Mouse (Mus musculus): ENCODE results near the gene Acsm3. TPM values are rescaled to one million over a fixed set of nuclear protein-coding genes. Genes with fewer than 3 reads are reported as not detected.

The Acsm3 gene
- polyA plus RNA-seq, 1 experiment from 2014 or later = 0.16 TPM

GRCm38 (mm10) chr7:119807396-119807795, 46.7 kb downstream of the Acsm3 start:
- peaks cover 25% of the 10 kb centered on the region; the same call in 1 of the 2 replicates for H3K36me3 ChIP-seq
- H3K27ac ChIP-seq = no peak overlapping the region
- no peaks in the 10 kb centered on the region for H3K27me3 ChIP-seq (replicated peaks)
- H3K9me3 ChIP-seq = no peaks in the 10 kb centered on the region
- H3K4me3 ChIP-seq = no peak overlapping the region
- H3K4me1 ChIP-seq = no peaks in the 10 kb centered on the region
- whole genome bisulfite sequencing = 93% methylated on average over 5 of the region's 5 CpGs
- ATAC-seq (ENCODE audit: low FRiP score, low read depth) = no peak
- H3K9ac ChIP-seq = no peak overlapping the region
- no peak overlapping the region for H3K4me2 ChIP-seq (replicated peaks)

GRCm38 (mm10) chr7:119808723-119809122, 48.0 kb downstream of the Acsm3 start:
- Histone ChIP-seq H3K4me1 (no peaks in the 10 kb centered on the region), H3K27ac (no peak overlapping the region), H3K9me3 (no peaks in the 10 kb centered on the region), H3K36me3 (peaks cover 25% of the 10 kb centered on the region; the same call in 1 of the 2 replicates), H3K4me2 (replicated peaks) (no peak overlapping the region), H3K27me3 (replicated peaks) (no peaks in the 10 kb centered on the region), H3K4me3 (no peak overlapping the region), H3K9ac (no peak overlapping the region)
- 95% methylated on average over 3 of the region's 3 CpGs for WGBS
- no peak for ATAC-seq (ENCODE audit: low FRiP score, low read depth)

- no peak for ATAC-seq (ENCODE audit: low FRiP score, low read depth)
- WGBS = 97% methylated on average over 1 of the region's 1 CpGs
- H3K36me3 ChIP-seq = 0 out of 2 replicates have a peak, but pooled peaks cover 4% of the 10 kb centered on the region
- no peak overlapping the region for H3K9ac ChIP-seq
- H3K4me2 ChIP-seq (replicated peaks) = no peak overlapping the region
- H3K27me3 ChIP-seq (replicated peaks) = no peaks in the 10 kb centered on the region
- H3K4me1 ChIP-seq = no peaks in the 10 kb centered on the region
- H3K9me3 ChIP-seq = no peaks in the 10 kb centered on the region
- no peak overlapping the region for H3K27ac ChIP-seq
- no peak overlapping the region for H3K4me3 ChIP-seq
Observed at GRCm38 (mm10) chr7:119835371-119835770, 74.6 kb downstream of the Acsm3 start.

- no peak overlapping the region for H3K9ac ChIP-seq
- no peak overlapping the region for H3K4me2 ChIP-seq (replicated peaks)
- H3K4me1 ChIP-seq = no peaks in the 10 kb centered on the region
- H3K9me3 ChIP-seq = no peaks in the 10 kb centered on the region
- ATAC-seq (ENCODE audit: low FRiP score, low read depth) = no peak
- H3K27me3 ChIP-seq (replicated peaks) = no peaks in the 10 kb centered on the region
- H3K36me3 ChIP-seq = peaks cover 5% of the 10 kb centered on the region; the same call in 1 of the 2 replicates
- no peak overlapping the region for H3K27ac ChIP-seq
- no peak overlapping the region for H3K4me3 ChIP-seq
- WGBS = 93% methylated on average over 4 of the region's 4 CpGs
Observed at GRCm38 (mm10) chr7:119835996-119836777, 75.5 kb downstream of the Acsm3 start.

Other genes starting within 250 kb of the Acsm3 start
- gene Acsm5, start 241.5 kb upstream of the Acsm3 start, polyA plus RNA-seq (2016; fragmentation: Nextera tagmentation; extraction: Ambion mirVana) = not detected in 2 replicates
- gene Pdilt, start 237.4 kb upstream of the Acsm3 start, polyA plus RNA-seq (2016; fragmentation: Nextera tagmentation; extraction: Ambion mirVana) = 0.41 and 0.54 TPM in 2 replicates
- gene Acsm2, start 206.6 kb upstream of the Acsm3 start, polyA plus RNA-seq (2016; fragmentation: Nextera tagmentation; extraction: Ambion mirVana) = not detected in 2 replicates
- gene Acsm1, start 153.9 kb upstream of the Acsm3 start, polyA plus RNA-seq (2016; fragmentation: Nextera tagmentation; extraction: Ambion mirVana) = not detected in 2 replicates
- not detected in 2 replicates for gene Acsm4, start 70.9 kb upstream of the Acsm3 start, polyA plus RNA-seq (2016; fragmentation: Nextera tagmentation; extraction: Ambion mirVana)
- 81.3 and 86.5 TPM in 2 replicates for gene Thumpd1, start 40.1 kb upstream of the Acsm3 start, polyA plus RNA-seq (2016; fragmentation: Nextera tagmentation; extraction: Ambion mirVana)
- gene Rexo5, start 33.1 kb downstream of the Acsm3 start, polyA plus RNA-seq (2016; fragmentation: Nextera tagmentation; extraction: Ambion mirVana) = 16.0 TPM in 2 replicates
- 26.2 and 27.9 TPM in 2 replicates for gene Eri2, start 33.1 kb downstream of the Acsm3 start, polyA plus RNA-seq (2016; fragmentation: Nextera tagmentation; extraction: Ambion mirVana)
- gene Lyrm1, start 134.9 kb downstream of the Acsm3 start, polyA plus RNA-seq (2016; fragmentation: Nextera tagmentation; extraction: Ambion mirVana) = 12.6 and 14.9 TPM in 2 replicates
- gene Dcun1d3, start 135.4 kb downstream of the Acsm3 start, polyA plus RNA-seq (2016; fragmentation: Nextera tagmentation; extraction: Ambion mirVana) = 15.5 and 18.8 TPM in 2 replicates